Mouse (Mus musculus) forebrain, embryonic 15.5 days (tissue): ENCODE measurements around the gene Hjurp. TPM values are rescaled to one million over a fixed set of nuclear protein-coding genes. Genes with fewer than 3 reads are reported as not detected.

Experiments
- ATAC-seq: fragments of 200-750 bp; cut with Nextera tagmentation; replicated peaks from 2 replicates; pipeline ENCODE4 v1.8.0; 2017; ENCODE audit warnings: mild to moderate bottlenecking, moderate TSS enrichment, moderate library complexity
- H3K27ac ChIP-seq: fragments of 300-500 bp; sonication (generic); replicated peaks from 2 replicates; pipeline ENCODE4 v1.5.1; 2015; ENCODE audit warnings: mild to moderate bottlenecking, inconsistent platforms
- H3K27me3 ChIP-seq: fragments of 300-500 bp; sonication (generic); 2 replicates; pipeline ENCODE4 v1.6.1; 2015; ENCODE audit warnings: inconsistent platforms
- H3K36me3 ChIP-seq: fragments of 300-500 bp; sonication (generic); 2 replicates; pipeline ENCODE4 v1.6.1; 2015; ENCODE audit warnings: mild to moderate bottlenecking, inconsistent platforms
- H3K4me1 ChIP-seq: fragments of 300-500 bp; sonication (generic); 2 replicates; pipeline ENCODE4 v1.6.1; 2015; ENCODE audit warnings: inconsistent platforms
- H3K4me2 ChIP-seq: fragments of 300-500 bp; sonication (generic); replicated peaks from 2 replicates; pipeline ENCODE4 v1.6.1; 2015; ENCODE audit warnings: mild to moderate bottlenecking, inconsistent platforms
- H3K4me3 ChIP-seq: fragments of 300-500 bp; sonication (generic); 2 replicates; pipeline ENCODE4 v1.5.1; 2015; ENCODE audit warnings: mild to moderate bottlenecking, inconsistent platforms
- H3K9ac ChIP-seq: fragments of 300-500 bp; sonication (generic); replicated peaks from 2 replicates; pipeline ENCODE4 v1.6.1; 2015; ENCODE audit warnings: mild to moderate bottlenecking, inconsistent platforms
- H3K9me3 ChIP-seq: fragments of 300-500 bp; sonication (generic); 2 replicates; pipeline ENCODE4 v1.6.1; 2016; ENCODE audit warnings: inconsistent platforms
- WGBS: fragments of 180-500 bp; shearing (Covaris S2); methylation state at CpG from one replicate; pipeline ENCODE4 v1.1.7; 2015; ENCODE audit warnings: mixed read lengths; 5-methylcytosine and 5-hydroxymethylcytosine counted together
- polyA plus RNA-seq: library from polyadenylated mRNA; unstranded; fragments of >200 nt; fragmentation: Nextera tagmentation; extraction: Ambion mirVana; gene quantifications from 2 replicates; pipeline ENCODE4 v1.2.1, GENCODE M21; 2015

Hjurp gene
- polyA plus RNA-seq, 1 experiment from 2014 or later: 115 TPM

DNA sequence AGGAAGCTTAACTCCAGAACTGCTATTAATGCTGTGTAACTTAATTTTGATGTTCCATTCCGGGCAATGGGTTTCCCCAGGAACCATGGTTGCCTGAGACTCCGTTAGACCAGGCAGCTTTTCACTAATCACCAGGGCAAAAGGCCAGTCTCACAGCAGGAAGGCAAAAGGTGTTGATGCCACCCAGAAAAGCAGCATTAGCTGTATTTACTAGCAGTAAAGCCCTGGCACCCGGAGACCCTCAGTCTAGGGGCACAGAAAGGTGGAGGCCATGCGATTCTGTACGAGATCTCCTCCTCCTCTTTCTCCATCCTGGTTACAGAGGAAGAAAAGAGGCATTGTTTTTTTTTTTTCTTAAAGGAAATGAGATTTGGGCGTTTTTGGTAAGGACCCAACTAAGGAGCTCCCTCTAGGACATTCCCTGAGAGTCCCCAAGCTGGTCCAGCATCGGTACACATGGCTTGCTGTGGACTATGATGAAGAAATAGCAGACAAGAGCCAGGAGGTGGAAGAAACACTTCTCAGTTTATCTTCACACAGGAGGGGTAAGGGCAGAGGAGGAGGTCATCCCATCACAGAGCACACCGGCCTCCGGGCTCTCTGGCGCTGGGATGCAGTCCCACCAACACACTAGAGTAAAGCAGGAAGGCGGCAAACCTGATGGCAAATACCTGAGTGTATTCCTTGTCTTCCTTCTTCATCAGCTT is 2.9 kb downstream of the Hjurp start:
- no peak for ATAC-seq
- Histone ChIP-seq H3K36me3 (peaks cover 33% of the 10 kb centered on the region), H3K9ac (no peak overlapping the region), H3K27me3 (no peaks in the 10 kb centered on the region), H3K4me3 (no peak overlapping the region), H3K27ac (no peak overlapping the region), H3K4me1 (peaks cover 24% of the 10 kb centered on the region), H3K9me3 (no peaks in the 10 kb centered on the region), H3K4me2 (no peak overlapping the region)
- WGBS: 72% methylated on average over 11 of the region's 11 CpGs

DNA sequence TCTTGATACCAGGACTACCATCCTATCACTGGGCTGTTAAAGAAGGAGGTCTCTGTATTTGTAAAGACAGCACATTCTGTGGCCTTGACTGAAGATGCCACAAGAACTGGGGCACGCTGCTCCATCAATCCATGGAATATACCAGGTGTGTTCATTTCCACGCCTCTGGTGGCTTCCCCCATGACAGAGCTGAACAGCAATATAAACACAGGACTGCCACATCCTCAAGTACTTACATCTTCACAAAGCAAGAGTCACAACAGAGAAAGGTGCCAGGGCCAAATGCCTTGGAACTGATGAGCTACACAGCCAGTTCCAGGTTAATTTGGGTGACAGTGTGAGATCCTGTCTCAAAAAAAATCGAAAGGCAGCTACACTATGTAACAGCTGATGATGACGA is 3.6 kb downstream of the Hjurp start:
- peaks cover 24% of the 10 kb centered on the region for H3K4me1 ChIP-seq
- peaks cover 40% of the 10 kb centered on the region for H3K36me3 ChIP-seq
- H3K27ac ChIP-seq: no peak overlapping the region
- H3K9me3 ChIP-seq: no peaks in the 10 kb centered on the region
- no peak overlapping the region for H3K4me2 ChIP-seq
- 81% methylated on average over 4 of the region's 4 CpGs for WGBS
- no peak overlapping the region for H3K9ac ChIP-seq
- no peak overlapping the region for H3K4me3 ChIP-seq
- ATAC-seq: no peak
- H3K27me3 ChIP-seq: no peaks in the 10 kb centered on the region

DNA sequence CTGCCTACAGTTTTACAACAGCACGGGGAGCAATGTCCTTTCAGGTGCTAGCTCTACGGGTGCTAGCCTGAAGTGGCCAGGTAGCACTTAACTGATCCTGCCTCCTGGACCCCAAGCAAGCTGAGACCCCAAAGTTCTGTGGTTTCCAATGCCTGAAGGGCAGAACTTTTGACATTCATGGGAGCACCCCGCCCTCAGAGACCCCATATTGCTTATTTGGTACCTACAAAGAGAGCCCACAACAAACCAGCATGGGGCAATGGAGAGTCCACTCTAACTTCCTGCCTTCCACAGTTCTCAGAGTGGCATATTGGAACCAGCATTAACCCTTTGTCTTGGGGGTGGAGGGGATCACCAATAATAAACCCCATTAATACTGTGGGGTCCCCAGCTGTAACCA is 4.1 kb downstream of the Hjurp start:
- Histone ChIP-seq H3K27ac (no peak overlapping the region), H3K4me3 (no peak overlapping the region), H3K36me3 (peaks cover 45% of the 10 kb centered on the region), H3K4me1 (peaks cover 24% of the 10 kb centered on the region), H3K4me2 (no peak overlapping the region), H3K27me3 (no peaks in the 10 kb centered on the region), H3K9me3 (no peaks in the 10 kb centered on the region), H3K9ac (no peak overlapping the region)
- ATAC-seq: no peak
- 97% methylated on average over 3 of the region's 3 CpGs for WGBS

DNA sequence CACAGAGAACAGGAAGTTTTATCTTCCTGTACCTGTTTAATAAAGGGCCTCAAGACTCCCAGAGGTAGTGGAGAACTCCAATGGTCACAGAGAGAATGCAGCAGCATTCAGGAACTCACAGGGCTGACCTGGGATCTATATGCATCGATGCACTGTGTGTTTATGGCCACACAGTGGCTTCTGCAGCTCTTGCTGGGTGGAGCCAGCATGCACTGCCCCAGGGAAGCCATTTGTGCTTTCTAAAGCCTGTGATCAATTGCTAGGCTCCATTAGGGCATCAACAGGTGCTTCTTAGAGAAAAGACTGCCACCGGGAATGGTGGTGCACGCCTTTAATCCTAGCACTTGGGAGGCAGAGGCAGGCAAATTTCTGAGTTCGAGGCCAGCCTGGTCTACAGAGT is 4.6 kb downstream of the Hjurp start:
- Histone ChIP-seq H3K9me3 (no peaks in the 10 kb centered on the region), H3K4me2 (no peak overlapping the region), H3K4me3 (no peak overlapping the region), H3K27me3 (no peaks in the 10 kb centered on the region), H3K9ac (no peak overlapping the region), H3K27ac (no peak overlapping the region), H3K36me3 (peaks cover 50% of the 10 kb centered on the region), H3K4me1 (peaks cover 21% of the 10 kb centered on the region)
- 64% methylated on average over 4 of the region's 4 CpGs for WGBS
- ATAC-seq: no peak

DNA sequence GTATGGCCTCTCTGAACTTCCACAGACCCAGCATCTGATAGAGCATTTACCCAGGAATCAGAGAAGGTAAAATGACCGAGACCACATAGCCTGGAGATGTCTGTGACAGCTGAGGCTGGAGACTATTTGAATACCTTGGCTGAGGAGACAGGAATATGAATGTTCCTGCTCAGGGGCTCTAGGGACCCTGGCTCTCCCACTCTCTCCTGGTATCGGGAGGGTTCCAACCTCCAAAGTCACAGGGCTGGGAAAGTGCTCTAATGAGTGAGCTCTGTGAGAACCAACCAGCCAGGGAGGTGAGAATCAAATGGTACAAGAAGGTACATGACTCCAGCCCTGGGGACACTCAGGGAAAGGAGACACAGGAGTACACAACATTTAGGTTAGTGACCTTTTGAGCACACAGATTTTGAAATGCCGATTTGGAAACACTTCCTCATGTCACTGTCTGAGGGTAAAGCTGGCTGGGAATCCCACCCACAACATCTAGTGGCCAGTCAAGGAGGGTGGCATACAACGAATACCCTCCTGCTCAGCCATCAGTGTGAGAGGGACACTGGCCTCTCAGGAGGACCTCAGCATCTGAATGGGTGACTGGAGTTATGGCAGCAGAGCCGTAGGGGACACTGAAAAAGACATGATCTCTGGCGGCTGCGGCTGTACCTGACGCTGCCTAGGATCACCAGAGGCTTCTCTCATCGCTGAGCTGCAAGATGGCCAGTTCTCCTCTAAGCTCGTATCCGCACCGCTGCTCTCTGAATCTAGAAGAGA is 7.7 kb downstream of the Hjurp start:
- ATAC-seq: no peak
- Histone ChIP-seq H3K27ac (no peak overlapping the region), H3K4me2 (no peak overlapping the region), H3K36me3 (peaks cover 78% of the 10 kb centered on the region), H3K9ac (no peak overlapping the region), H3K4me1 (no peaks in the 10 kb centered on the region), H3K9me3 (no peaks in the 10 kb centered on the region), H3K4me3 (no peak overlapping the region), H3K27me3 (no peaks in the 10 kb centered on the region)
- WGBS: 89% methylated on average over 12 of the region's 12 CpGs

DNA sequence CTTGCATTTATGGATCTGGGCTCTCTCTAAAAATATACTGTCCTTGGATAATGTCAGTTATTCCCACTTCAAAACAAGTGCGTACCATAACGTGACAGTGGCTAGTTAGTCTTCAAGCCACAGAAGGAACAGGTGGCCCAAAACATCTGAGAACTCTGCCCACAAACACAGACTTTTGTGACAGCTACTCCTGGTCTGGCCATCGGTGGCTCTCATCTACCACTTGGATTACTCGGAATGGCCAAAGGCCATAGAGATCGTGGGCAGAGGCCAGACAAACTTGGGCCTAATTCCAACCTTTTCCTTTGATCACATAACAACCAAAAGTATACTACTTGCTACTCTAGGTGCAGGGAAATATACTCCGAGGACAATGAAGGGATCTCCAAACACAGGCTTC is 9.4 kb downstream of the Hjurp start:
- ATAC-seq: no peak
- WGBS: 89% methylated on average over 6 of the region's 6 CpGs
- no peak overlapping the region for H3K4me2 ChIP-seq

DNA sequence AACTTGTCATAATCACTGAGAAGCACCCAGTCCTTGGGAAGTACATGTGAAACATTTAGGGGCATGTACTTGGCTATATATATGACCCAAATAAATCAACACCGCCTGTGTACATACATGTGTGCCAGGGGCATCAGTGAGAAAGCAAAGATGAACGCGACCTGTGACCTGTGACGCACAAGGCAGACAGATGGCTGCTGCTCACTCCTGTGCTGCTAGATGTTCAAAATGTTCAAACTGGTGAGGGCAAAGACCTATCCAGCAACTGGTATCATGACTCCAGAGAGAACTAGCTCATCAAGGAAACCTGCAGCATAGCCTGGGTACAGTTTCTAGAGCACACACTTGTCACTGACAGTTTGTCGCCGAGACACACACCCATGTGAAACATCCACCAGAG is 9.9 kb downstream of the Hjurp start:
- no peak overlapping the region for H3K9ac ChIP-seq
- H3K27me3 ChIP-seq: no peaks in the 10 kb centered on the region
- H3K4me2 ChIP-seq: no peak overlapping the region
- H3K4me3 ChIP-seq: no peak overlapping the region
- 94% methylated on average over 6 of the region's 6 CpGs for WGBS
- H3K9me3 ChIP-seq: no peaks in the 10 kb centered on the region
- H3K36me3 ChIP-seq: peaks cover 81% of the 10 kb centered on the region
- no peaks in the 10 kb centered on the region for H3K4me1 ChIP-seq
- ATAC-seq: no peak
- no peak overlapping the region for H3K27ac ChIP-seq

More for the DNA sequence above, 9.4 kb downstream of the Hjurp start:
- peaks cover 80% of the 10 kb centered on the region for H3K36me3 ChIP-seq
- H3K9me3 ChIP-seq: no peaks in the 10 kb centered on the region
- H3K4me3 ChIP-seq: no peak overlapping the region
- H3K27ac ChIP-seq: no peak overlapping the region
- no peaks in the 10 kb centered on the region for H3K27me3 ChIP-seq
- no peak overlapping the region for H3K9ac ChIP-seq
- H3K4me1 ChIP-seq: no peaks in the 10 kb centered on the region

DNA sequence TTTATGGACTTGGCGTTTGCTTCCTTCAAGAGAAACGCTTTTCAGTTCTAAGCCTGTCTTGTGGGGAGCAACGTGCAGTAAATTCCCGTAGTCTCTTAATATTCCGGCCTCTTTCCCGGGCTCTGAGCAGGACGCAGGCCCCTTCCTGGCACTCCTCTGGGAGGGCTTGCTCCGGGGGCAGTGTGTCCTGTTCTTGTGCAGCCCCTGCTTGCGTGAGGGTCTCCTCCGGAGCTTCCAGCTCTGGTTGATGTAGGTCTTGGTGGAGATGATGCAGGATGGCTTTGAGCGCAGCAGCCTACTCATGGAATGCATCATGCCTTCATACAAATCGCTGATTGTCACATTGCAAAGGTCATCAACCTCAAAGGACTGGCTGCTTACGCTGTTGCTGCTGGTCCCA is 11.3 kb downstream of the Hjurp start:
- peaks cover 88% of the 10 kb centered on the region for H3K36me3 ChIP-seq
- no peak overlapping the region for H3K4me2 ChIP-seq
- 90% methylated on average over 13 of the region's 13 CpGs for WGBS
- no peak overlapping the region for H3K9ac ChIP-seq
- no peaks in the 10 kb centered on the region for H3K9me3 ChIP-seq
- no peak for ATAC-seq
- H3K27ac ChIP-seq: no peak overlapping the region
- no peaks in the 10 kb centered on the region for H3K4me1 ChIP-seq
- no peaks in the 10 kb centered on the region for H3K27me3 ChIP-seq
- H3K4me3 ChIP-seq: no peak overlapping the region

DNA sequence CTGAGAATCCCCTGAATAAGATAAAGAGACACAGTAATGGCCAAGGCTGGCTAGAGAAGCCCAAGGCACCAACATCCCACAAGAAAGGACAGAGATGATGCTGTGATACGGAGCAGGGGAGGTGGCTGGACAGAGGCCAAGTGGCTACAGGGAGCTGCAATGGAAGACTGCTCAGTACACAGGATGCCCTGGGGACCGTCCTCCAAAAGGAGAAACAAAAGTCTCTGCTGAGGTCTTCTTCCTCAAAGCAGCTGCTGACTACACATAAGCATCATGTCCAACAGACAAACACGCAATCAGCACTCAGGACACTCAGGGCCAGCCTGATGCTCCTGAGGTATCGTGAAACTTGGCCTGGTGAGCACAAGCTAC is 12.6 kb downstream of the Hjurp start:
- WGBS: 78% methylated on average over 4 of the region's 4 CpGs
- Histone ChIP-seq H3K9me3 (no peaks in the 10 kb centered on the region), H3K27ac (no peak overlapping the region), H3K27me3 (no peaks in the 10 kb centered on the region), H3K4me1 (no peaks in the 10 kb centered on the region), H3K4me2 (no peak overlapping the region), H3K9ac (no peak overlapping the region), H3K36me3 (peaks cover 93% of the 10 kb centered on the region), H3K4me3 (no peak overlapping the region)
- no peak for ATAC-seq

DNA sequence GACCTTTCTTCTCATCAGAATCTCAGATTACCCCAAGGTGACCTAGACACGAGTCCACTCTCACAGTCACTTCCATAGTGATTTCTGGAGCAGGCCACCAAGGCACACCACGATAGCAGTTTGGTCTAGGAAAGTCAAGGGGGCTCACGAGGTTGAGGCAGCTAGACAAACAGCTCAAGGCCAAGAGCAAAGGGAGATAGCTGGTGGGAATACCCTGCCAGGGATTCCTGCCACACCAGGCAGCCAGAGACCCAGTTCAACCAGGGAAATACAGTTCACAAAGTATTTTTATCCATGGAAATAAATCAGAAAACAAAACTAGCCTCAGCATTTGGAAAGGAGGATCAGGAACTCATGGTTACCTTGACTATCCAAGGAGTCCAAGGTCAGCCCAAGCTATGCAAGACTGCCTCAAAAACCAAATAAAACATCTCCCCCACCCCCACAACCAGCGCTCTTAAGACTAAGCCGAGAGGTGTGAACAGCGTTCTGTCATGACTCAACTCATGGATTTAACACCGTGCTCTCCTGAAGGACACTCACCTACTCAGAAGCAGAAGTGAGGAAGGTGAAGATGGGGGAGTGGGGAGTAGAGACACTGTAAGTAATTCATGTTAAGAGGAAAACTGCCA is 13.1 kb downstream of the Hjurp start:
- Histone ChIP-seq H3K9me3 (no peaks in the 10 kb centered on the region), H3K27me3 (no peaks in the 10 kb centered on the region), H3K27ac (no peak overlapping the region), H3K9ac (no peak overlapping the region), H3K4me2 (no peak overlapping the region), H3K4me1 (no peaks in the 10 kb centered on the region), H3K36me3 (peaks cover 92% of the 10 kb centered on the region), H3K4me3 (no peak overlapping the region)
- no peak for ATAC-seq
- 92% methylated on average over 7 of the region's 7 CpGs for WGBS

DNA sequence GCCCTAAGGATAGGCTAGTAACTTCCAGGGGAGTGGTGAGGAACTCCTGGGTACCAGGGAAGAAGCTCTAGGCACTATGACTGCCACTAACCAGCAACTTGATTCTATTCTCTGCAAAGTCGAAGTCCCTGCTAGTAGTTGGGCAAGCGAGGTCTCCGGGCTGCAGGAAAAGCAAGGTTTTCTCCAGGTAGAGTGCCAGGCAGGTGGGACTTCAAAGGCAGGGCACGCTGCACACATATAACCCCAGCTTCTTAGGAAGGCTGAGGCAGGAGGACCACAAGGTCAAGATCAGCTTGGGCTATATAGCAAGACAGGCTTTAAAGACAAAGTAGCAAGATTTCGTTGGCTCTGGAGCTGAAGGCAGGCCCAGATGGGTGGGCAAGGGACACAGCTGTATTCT is 13.7 kb downstream of the Hjurp start:
- Histone ChIP-seq H3K9me3 (no peaks in the 10 kb centered on the region), H3K4me1 (no peaks in the 10 kb centered on the region), H3K36me3 (peaks cover 86% of the 10 kb centered on the region), H3K27ac (no peak overlapping the region), H3K4me2 (no peak overlapping the region), H3K27me3 (no peaks in the 10 kb centered on the region), H3K9ac (no peak overlapping the region), H3K4me3 (no peak overlapping the region)
- no peak for ATAC-seq
- 91% methylated on average over 5 of the region's 5 CpGs for WGBS

DNA sequence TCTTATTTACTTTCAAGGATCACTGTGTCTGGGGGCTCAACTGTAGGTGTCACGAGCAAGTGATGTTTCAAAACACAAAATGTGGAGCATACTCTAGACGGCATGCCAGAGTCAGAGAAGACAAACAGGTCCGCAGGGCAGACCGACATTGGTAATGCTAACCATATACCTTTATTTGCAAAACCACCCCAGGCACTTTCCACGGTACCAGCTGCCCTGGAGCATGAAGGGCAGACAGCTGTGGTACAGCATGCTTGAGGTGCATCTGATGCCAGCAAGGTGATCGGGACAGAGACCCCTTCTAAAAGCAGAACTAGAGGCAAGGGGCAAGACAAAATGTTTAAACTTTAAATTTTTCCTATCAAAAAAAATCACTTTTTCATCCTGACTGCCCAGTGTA is 14.5 kb downstream of the Hjurp start:
- no peaks in the 10 kb centered on the region for H3K9me3 ChIP-seq
- no peak overlapping the region for H3K4me3 ChIP-seq
- 75% methylated on average over 6 of the region's 6 CpGs for WGBS
- no peak overlapping the region for H3K27ac ChIP-seq
- no peaks in the 10 kb centered on the region for H3K27me3 ChIP-seq
- H3K9ac ChIP-seq: no peak overlapping the region
- no peak for ATAC-seq
- no peaks in the 10 kb centered on the region for H3K4me1 ChIP-seq
- H3K4me2 ChIP-seq: no peak overlapping the region
- H3K36me3 ChIP-seq: peaks cover 78% of the 10 kb centered on the region
